Mouse (Mus musculus) spleen, adult 2 months (tissue): ENCODE measurements around the gene Exosc3.

Source experiments
- CTCF ChIP-seq: fragments of 200-500 bp; IDR thresholded peaks from 2 replicates; pipeline ENCODE4 v1.5.1; 2011; ENCODE audit warnings: mild to moderate bottlenecking, inconsistent platforms; ENCODE audit not compliant: insufficient read depth, insufficient read length, insufficient replicate concordance; ENCODE audit errors: extremely low read depth
- POLR2A ChIP-seq: fragments of 200-500 bp; IDR thresholded peaks from 2 replicates; pipeline ENCODE4 v1.6.1; 2011; ENCODE audit warnings: low read depth, low read length, inconsistent platforms

DNA sequence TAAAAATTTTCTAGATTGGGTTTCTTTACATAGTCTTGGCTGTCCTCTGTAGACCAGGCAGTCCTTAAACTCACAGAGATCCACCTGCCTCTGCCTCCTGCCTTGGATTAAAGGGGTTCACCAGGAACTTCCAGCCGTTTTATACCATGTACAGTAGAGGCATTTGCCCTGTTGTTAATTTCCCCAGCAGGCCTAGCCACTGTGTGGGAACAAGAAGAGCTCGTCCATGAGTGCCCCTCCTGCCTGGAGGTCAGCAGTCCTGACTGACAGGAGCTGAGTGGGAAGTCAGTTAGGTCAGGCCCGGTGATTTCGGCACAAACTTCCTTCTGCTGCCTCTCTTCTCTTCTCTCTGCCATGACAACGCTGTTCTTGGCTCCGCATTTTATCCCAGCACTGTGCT lies 33.9 kb downstream of the Exosc3 start:
- TF ChIP-seq POLR2A: no peak
- TF ChIP-seq CTCF: no peak
